In the genomic region with DNA sequence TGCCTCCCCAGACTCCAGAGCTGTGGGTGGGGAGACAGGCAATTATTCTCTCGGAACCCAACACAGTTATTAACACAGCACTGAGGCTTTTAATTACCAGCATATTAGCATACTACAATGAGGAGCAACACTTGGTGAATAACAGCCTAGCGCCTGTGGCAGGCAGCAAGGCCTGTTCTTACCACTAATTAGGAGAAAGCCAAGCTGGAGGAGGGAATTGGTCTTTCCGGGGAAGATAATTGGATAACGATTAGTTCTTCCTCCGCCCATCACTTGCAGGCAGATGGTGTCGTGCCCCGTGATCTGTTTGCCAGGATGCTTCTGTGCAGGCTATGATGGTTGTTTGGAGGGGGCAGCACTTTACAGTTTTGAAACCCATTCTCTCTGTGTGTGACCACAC, we compare ENCODE assay signal across 11 mouse cellular contexts.
A peak's percentile ranks its signal among the peaks of the same experiment; 100 is the strongest.
DNase-seq lines count a peak whose midpoint lies in the region; ATAC-seq and TF ChIP-seq lines count a peak whose summit lies in the region.
"Had no signal": no experiment of that assay in that cellular context is flagged by ENCODE, and none has a peak within 500 bp of the region (broad histone marks: within the 10 kb centered on the region; RNA-seq: fewer than 3 reads in every experiment).

No protein-coding gene starts in this region.

- ATAC-seq in forebrain, embryonic 15.5 days (replicated peaks): peak; percentile 95

- H3K27ac ChIP-seq in forebrain, embryonic 15.5 days (replicated peaks): peak overlapping the region; percentile 91

- no peak for TF ChIP-seq POLR2A in lung, adult 2 months (IDR thresholded peaks at IDR 0.05; ENCODE audit: borderline replicate concordance, extremely low read depth, low read depth, low read length)

- peak; percentile 22 for DNase-seq in embryo, embryonic 11 days
- no peak for DNase-seq in embryo, embryonic 10 days (ENCODE audit: low spot score)
- peak; percentile 62 for DNase-seq in layer of hippocampus, adult 9-10 months (ENCODE audit: low spot score)
- DNase-seq in retina, embryonic 14.5 days (ENCODE audit: low spot score): peak; percentile 74
- no peak for DNase-seq in lung, adult 2 months
- no peak for DNase-seq in lung, postnatal 36 days
- no peak for DNase-seq in heart, postnatal 14 days
- DNase-seq: cerebellum, adult 11 months; thymus, postnatal 25 days had no signal

- H3K27me3 ChIP-seq in forebrain, embryonic 15.5 days: peaks cover 11% of the 10 kb centered on the region; the same call in 1 of the 2 replicates

- H3K4me1 ChIP-seq in forebrain, embryonic 15.5 days: peaks cover 41% of the 10 kb centered on the region
- no peaks in the 10 kb centered on the region for H3K4me1 ChIP-seq in lung, adult 2 months (ENCODE audit: control insufficient read depth, insufficient read depth, low read length)

- intact Hi-C loops in heart, postnatal 14 days (cut with DNase I): no loop called here

- no peak overlapping the region for H3K4me2 ChIP-seq in forebrain, embryonic 15.5 days (replicated peaks)
- H3K4me2 ChIP-seq: liver, embryonic 11.5 days had no signal

- H3K36me3 ChIP-seq in forebrain, embryonic 15.5 days: no peaks in the 10 kb centered on the region

- TF ChIP-seq CTCF in lung, adult 2 months (IDR thresholded peaks at IDR 0.05; ENCODE audit: insufficient read depth, low read length): no peak

- no peak overlapping the region for H3K4me3 ChIP-seq in forebrain, embryonic 15.5 days
- H3K4me3 ChIP-seq in lung, adult 2 months (replicated peaks; ENCODE audit: extremely low read depth, low read depth, low read length): no peak overlapping the region

- no peaks in the 10 kb centered on the region for H3K9me3 ChIP-seq in forebrain, embryonic 15.5 days

- peak overlapping the region; percentile 5; the same call in 1 of the 2 replicates for H3K9ac ChIP-seq in forebrain, embryonic 15.5 days (replicated peaks)

- 7% methylated on average over 7 of the region's 7 CpGs for WGBS in forebrain, embryonic 15.5 days
- WGBS in lung, adult 2 months: 67% methylated on average over 7 of the region's 7 CpGs

Comparison
In these comparisons a context has a peak if more than half of its experiments do, and no peak if none do; other contexts are left out.
1. DNase-seq: peak in embryo, embryonic 11 days (single experiment), layer of hippocampus, adult 9-10 months (single experiment) and retina, embryonic 14.5 days (single experiment); none in embryo, embryonic 10 days (single experiment), lung, adult 2 months (single experiment), lung, postnatal 36 days (single experiment) and heart, postnatal 14 days (0 of 2).